25 mouse cellular contexts compared by ENCODE assay signal in the genomic region with DNA sequence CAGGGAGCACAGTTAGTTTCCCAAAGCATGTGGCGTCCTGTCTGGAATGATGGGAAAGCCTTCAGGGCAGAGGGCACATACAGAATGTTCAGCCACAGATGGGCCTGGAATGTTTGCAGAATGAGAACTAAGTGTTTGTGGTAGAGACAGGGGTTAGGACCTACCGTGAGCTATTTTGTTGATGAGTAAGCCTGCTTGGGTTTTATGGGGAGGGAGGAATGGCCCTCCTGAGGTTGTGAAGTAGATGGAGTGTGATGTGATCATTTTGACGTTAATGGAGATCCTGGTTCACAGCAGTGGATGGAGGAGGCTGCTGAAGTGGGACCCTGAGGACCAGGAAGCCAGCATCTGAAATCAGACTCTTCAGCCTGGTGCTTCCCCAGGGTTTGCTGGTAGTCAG.
A peak's percentile ranks its signal among the peaks of the same experiment; 100 is the strongest.
DNase-seq lines count a peak whose midpoint lies in the region; ATAC-seq and TF ChIP-seq lines count a peak whose summit lies in the region.
"Had no signal": no experiment of that assay in that cellular context is flagged by ENCODE, and none has a peak within 500 bp of the region (broad histone marks: within the 10 kb centered on the region; RNA-seq: fewer than 3 reads in every experiment).

No protein-coding gene starts in this region.

- ATAC-seq in midbrain, embryonic 14.5 days (ENCODE audit: low FRiP score, low TSS enrichment): no peak
- ATAC-seq: forebrain, embryonic 15.5 days; hindbrain, embryonic 16.5 days; liver, postnatal 0 days had no signal

- no peak overlapping the region for H3K4me2 ChIP-seq in midbrain, embryonic 14.5 days (ENCODE audit: low read length)
- H3K4me2 ChIP-seq: forebrain, embryonic 15.5 days; heart, embryonic 13.5 days; midbrain, embryonic 12.5 days had no signal

- peaks cover 3% of the 10 kb centered on the region for H3K36me3 ChIP-seq in C2C12 (ENCODE audit: control insufficient read depth, insufficient read depth)
- H3K36me3 ChIP-seq in midbrain, embryonic 14.5 days (ENCODE audit: control insufficient read depth, insufficient read depth, low read length): no peaks in the 10 kb centered on the region
- H3K36me3 ChIP-seq: forebrain, embryonic 15.5 days; midbrain, embryonic 12.5 days had no signal

- H3K79me3 ChIP-seq in C2C12 (ENCODE audit: low read depth): no peaks in the 10 kb centered on the region

- no peaks in the 10 kb centered on the region for H3K27me3 ChIP-seq in C2C12 (ENCODE audit: control insufficient read depth, insufficient read depth, insufficient read length)
- H3K27me3 ChIP-seq in midbrain, embryonic 14.5 days (ENCODE audit: control insufficient read depth, insufficient read depth, low read length): no peaks in the 10 kb centered on the region
- H3K27me3 ChIP-seq: CH12.LX; forebrain, embryonic 15.5 days; heart, embryonic 13.5 days; midbrain, embryonic 12.5 days had no signal

- no peak overlapping the region for H3K4me3 ChIP-seq in C2C12 (ENCODE audit: insufficient read depth, poor library complexity, severe bottlenecking)
- no peak overlapping the region for H3K4me3 ChIP-seq in midbrain, embryonic 14.5 days (replicated peaks; ENCODE audit: low read depth, low read length)
- H3K4me3 ChIP-seq: erythroblast, embryonic 14.5 days; forebrain, embryonic 15.5 days; gastrocnemius, adult 2 months; heart, embryonic 13.5 days; left cerebral cortex, adult 2 months; midbrain, embryonic 12.5 days had no signal

- H3K9me3 ChIP-seq in midbrain, embryonic 14.5 days (ENCODE audit: control insufficient read depth, low read length): no peaks in the 10 kb centered on the region
- H3K9me3 ChIP-seq: forebrain, embryonic 15.5 days; heart, embryonic 13.5 days; midbrain, embryonic 12.5 days had no signal

- 75% methylated on average over 3 of the region's 3 CpGs for WGBS in midbrain, embryonic 14.5 days

- no peak overlapping the region for H3K9ac ChIP-seq in midbrain, embryonic 14.5 days (replicated peaks; ENCODE audit: low read length)
- H3K9ac ChIP-seq: forebrain, embryonic 15.5 days; heart, embryonic 13.5 days; liver, postnatal 0 days; midbrain, embryonic 12.5 days had no signal

- H3K4me1 ChIP-seq in midbrain, embryonic 14.5 days (ENCODE audit: control insufficient read depth, insufficient read depth, low read length): no peaks in the 10 kb centered on the region
- H3K4me1 ChIP-seq: heart, embryonic 13.5 days; midbrain, embryonic 12.5 days had no signal

- TF ChIP-seq CTCF in C2C12 (IDR thresholded peaks at IDR 0.05; ENCODE audit: control insufficient read depth, insufficient read depth, insufficient read length): no peak

- H3K79me2 ChIP-seq in C2C12 (ENCODE audit: control insufficient read depth, insufficient read depth): no peaks in the 10 kb centered on the region

- H3K27ac ChIP-seq in midbrain, embryonic 14.5 days (replicated peaks; ENCODE audit: low read depth, low read length): no peak overlapping the region
- H3K27ac ChIP-seq: forebrain, embryonic 15.5 days; gastrocnemius, adult 2 months; heart, embryonic 13.5 days; left cerebral cortex, adult 2 months; midbrain, embryonic 12.5 days had no signal

- peak; percentile 26 for DNase-seq in 3134 (ENCODE audit: extremely low read depth, insufficient read length, low spot score)
- peak; percentile 25 for DNase-seq in embryo, embryonic 9.5 days (ENCODE audit: extremely low spot score)
- peak; percentile 57 for DNase-seq in mesoderm, embryonic 11.5 days (ENCODE audit: low read depth, low spot score)
- no peak for DNase-seq in kidney, postnatal 4 days
- DNase-seq in midbrain, embryonic 14.5 days: no peak
- no peak for DNase-seq in ovary, postnatal 10 days (ENCODE audit: low spot score)
- DNase-seq: adrenal gland, postnatal 10 days; cerebellum, adult 11-12 months; gastrocnemius, adult 2 months; heart, adult 11 months; heart, postnatal 36 days; kidney, adult 18-20 months; kidney, postnatal 10 days; liver; liver, postnatal 0 days; lung, postnatal 4 days; thymus, adult 2 months had no signal

- no peak overlapping the region for H3ac ChIP-seq in C2C12 (ENCODE audit: control insufficient read depth, insufficient read length, low read depth)

TF ChIP-seq in C2C12, 6 proteins besides CTCF, POLR2A, EP300 and RAD21:
- no peak for TF ChIP-seq MYOD1 (IDR thresholded peaks at IDR 0.05; ENCODE audit: control insufficient read depth, insufficient read length, low read depth)
- no peak for TF ChIP-seq MYOG (IDR thresholded peaks at IDR 0.05; ENCODE audit: control insufficient read depth, extremely low read depth, insufficient read length)
- TF ChIP-seq USF1 (IDR thresholded peaks at IDR 0.05; ENCODE audit: low read depth): no peak
- TF ChIP-seq MAX (IDR thresholded peaks at IDR 0.05): peak; percentile 25
TF ChIP-seq in C2C12: peak in this region for 1.

Comparison
In these comparisons a context has a peak if more than half of its experiments do, and no peak if none do; other contexts are left out.
1. DNase-seq: peak in 3134 (single experiment), embryo, embryonic 9.5 days (single experiment) and mesoderm, embryonic 11.5 days (single experiment); none in kidney, postnatal 4 days (0 of 2), midbrain, embryonic 14.5 days (single experiment) and ovary, postnatal 10 days (single experiment).